Comparison of ENCODE assay signal across 19 mouse cellular contexts in genomic region chr4:28064935-28065334, GRCm38 (mm10).
DNase-seq lines count a peak whose midpoint lies in the region; ATAC-seq and TF ChIP-seq lines count a peak whose summit lies in the region.
"Had no signal": no experiment of that assay in that cellular context is flagged by ENCODE, and none has a peak within 500 bp of the region (broad histone marks: within the 10 kb centered on the region; RNA-seq: fewer than 3 reads in every experiment).

No protein-coding gene starts in this region.

- no peak for TF ChIP-seq EP300 in lung, postnatal 0 days (IDR thresholded peaks at IDR 0.05)

- no peaks in the 10 kb centered on the region for H3K27me3 ChIP-seq in forebrain, postnatal 0 days (ENCODE audit: insufficient read depth, low read length)
- H3K27me3 ChIP-seq in forebrain, embryonic 12.5 days = no peaks in the 10 kb centered on the region
- no peaks in the 10 kb centered on the region for H3K27me3 ChIP-seq in lung, postnatal 0 days (replicated peaks; ENCODE audit: insufficient read depth, low read length)
- H3K27me3 ChIP-seq: embryonic facial prominence, embryonic 12.5 days; forebrain, embryonic 13.5 days; forebrain, embryonic 15.5 days had no signal

- H3K4me3 ChIP-seq in forebrain, postnatal 0 days (ENCODE audit: low read depth, low read length) = no peak overlapping the region
- no peak overlapping the region for H3K4me3 ChIP-seq in forebrain, embryonic 12.5 days (replicated peaks)
- H3K4me3 ChIP-seq in layer of hippocampus, adult 2 months = no peak overlapping the region
- no peak overlapping the region for H3K4me3 ChIP-seq in lung, postnatal 0 days (ENCODE audit: low read depth, low read length)
- H3K4me3 ChIP-seq: embryonic facial prominence, embryonic 10.5 days; embryonic facial prominence, embryonic 12.5 days; forebrain, embryonic 13.5 days; forebrain, embryonic 15.5 days had no signal

- no peaks in the 10 kb centered on the region for H3K9me3 ChIP-seq in forebrain, postnatal 0 days (ENCODE audit: low read length)
- H3K9me3 ChIP-seq in forebrain, embryonic 12.5 days = no peaks in the 10 kb centered on the region
- no peaks in the 10 kb centered on the region for H3K9me3 ChIP-seq in lung, postnatal 0 days (ENCODE audit: low read length)
- H3K9me3 ChIP-seq: embryonic facial prominence, embryonic 10.5 days; embryonic facial prominence, embryonic 12.5 days; forebrain, embryonic 13.5 days; forebrain, embryonic 15.5 days had no signal

- TF ChIP-seq CTCF in forebrain, postnatal 0 days (IDR thresholded peaks at IDR 0.05; ENCODE audit: low read depth) = no peak
- no peak for TF ChIP-seq CTCF in layer of hippocampus, adult 2 months (conservative IDR thresholded peaks at IDR 0.05)
- TF ChIP-seq CTCF in lung, postnatal 0 days (IDR thresholded peaks at IDR 0.05) = no peak

- no peak overlapping the region for H3K4me2 ChIP-seq in forebrain, postnatal 0 days (ENCODE audit: low read depth)
- no peak overlapping the region for H3K4me2 ChIP-seq in forebrain, embryonic 12.5 days
- no peak overlapping the region for H3K4me2 ChIP-seq in lung, postnatal 0 days (replicated peaks; ENCODE audit: low read depth, low read length)
- H3K4me2 ChIP-seq: embryonic facial prominence, embryonic 12.5 days; forebrain, embryonic 13.5 days; forebrain, embryonic 15.5 days had no signal

- peak; percentile 3 for DNase-seq in forebrain, postnatal 0 days
- DNase-seq in layer of hippocampus, adult 2 months (ENCODE audit: low spot score in 2 of 2) = no peak
- no peak for DNase-seq in layer of hippocampus, adult 8-10 months (ENCODE audit: low spot score in 2 of 2)
- peak; percentile 22 for DNase-seq in brain, embryonic 18.5 days (ENCODE audit: low read depth, low spot score)
- DNase-seq in kidney, postnatal 10 days = no peak
- DNase-seq in lung, postnatal 0 days (ENCODE audit: low spot score) = no peak
- DNase-seq: adrenal gland, adult 8-10 months; adrenal gland, postnatal 14 days; adrenal gland, postnatal 36 days; cerebellum, adult 11-12 months; cerebellum, adult 2 months; cerebellum, adult 9-10 months; cerebellum, postnatal 10 days; cerebellum, postnatal 25 days had no signal

- peak; percentile 23; the same call in 1 of the 2 replicates for ATAC-seq in forebrain, postnatal 0 days
- no peak for ATAC-seq in forebrain, embryonic 12.5 days (ENCODE audit: low FRiP score)
- ATAC-seq in lung, postnatal 0 days = no peak
- ATAC-seq: forebrain, embryonic 13.5 days; forebrain, embryonic 15.5 days had no signal

- no peak overlapping the region for H3K27ac ChIP-seq in forebrain, postnatal 0 days (ENCODE audit: low read depth, low read length)
- H3K27ac ChIP-seq in forebrain, embryonic 12.5 days = no peak overlapping the region
- 0 out of 2 replicates have a peak overlapping the region, but pooled peaks have one; percentile 15 for H3K27ac ChIP-seq in layer of hippocampus, adult 2 months
- H3K27ac ChIP-seq in lung, postnatal 0 days (ENCODE audit: low read length) = no peak overlapping the region
- H3K27ac ChIP-seq: embryonic facial prominence, embryonic 10.5 days; embryonic facial prominence, embryonic 12.5 days; forebrain, embryonic 13.5 days; forebrain, embryonic 15.5 days had no signal

- no peaks in the 10 kb centered on the region for H3K36me3 ChIP-seq in forebrain, postnatal 0 days (ENCODE audit: insufficient read depth)
- no peaks in the 10 kb centered on the region for H3K36me3 ChIP-seq in forebrain, embryonic 12.5 days (replicated peaks)
- H3K36me3 ChIP-seq in lung, postnatal 0 days (ENCODE audit: insufficient read depth, low read length) = no peaks in the 10 kb centered on the region
- H3K36me3 ChIP-seq: embryonic facial prominence, embryonic 10.5 days; embryonic facial prominence, embryonic 12.5 days; forebrain, embryonic 15.5 days had no signal

- no peaks in the 10 kb centered on the region for H3K4me1 ChIP-seq in forebrain, postnatal 0 days (ENCODE audit: insufficient read depth)
- H3K4me1 ChIP-seq in forebrain, embryonic 12.5 days = no peaks in the 10 kb centered on the region
- H3K4me1 ChIP-seq in lung, postnatal 0 days (ENCODE audit: insufficient read depth, low read depth, low read length) = no peaks in the 10 kb centered on the region
- H3K4me1 ChIP-seq: embryonic facial prominence, embryonic 10.5 days; embryonic facial prominence, embryonic 12.5 days; forebrain, embryonic 13.5 days; forebrain, embryonic 15.5 days had no signal

- H3K9ac ChIP-seq in forebrain, postnatal 0 days = no peak overlapping the region
- H3K9ac ChIP-seq in forebrain, embryonic 12.5 days = no peak overlapping the region
- H3K9ac ChIP-seq in lung, postnatal 0 days (replicated peaks; ENCODE audit: low read depth) = no peak overlapping the region
- H3K9ac ChIP-seq: embryonic facial prominence, embryonic 12.5 days; forebrain, embryonic 13.5 days; forebrain, embryonic 15.5 days had no signal

Comparison
In these comparisons a context has a peak if more than half of its experiments do, and no peak if none do; other contexts are left out.
1. DNase-seq: peak in forebrain, postnatal 0 days (single experiment) and brain, embryonic 18.5 days (single experiment); none in layer of hippocampus, adult 2 months (0 of 2), layer of hippocampus, adult 8-10 months (0 of 2), kidney, postnatal 10 days (single experiment) and lung, postnatal 0 days (single experiment).